Mouse (Mus musculus) layer of hippocampus, adult 11-12 months (tissue): ENCODE measurements around the gene Etnk2.
A peak's percentile ranks its signal among the peaks of the same experiment; 100 is the strongest.

Source experiments
- DNase-seq: peaks from one replicate; pipeline ENCODE4 v3.0.0; 2022; ENCODE audit warnings: low spot score

Gene Etnk2

DNA sequence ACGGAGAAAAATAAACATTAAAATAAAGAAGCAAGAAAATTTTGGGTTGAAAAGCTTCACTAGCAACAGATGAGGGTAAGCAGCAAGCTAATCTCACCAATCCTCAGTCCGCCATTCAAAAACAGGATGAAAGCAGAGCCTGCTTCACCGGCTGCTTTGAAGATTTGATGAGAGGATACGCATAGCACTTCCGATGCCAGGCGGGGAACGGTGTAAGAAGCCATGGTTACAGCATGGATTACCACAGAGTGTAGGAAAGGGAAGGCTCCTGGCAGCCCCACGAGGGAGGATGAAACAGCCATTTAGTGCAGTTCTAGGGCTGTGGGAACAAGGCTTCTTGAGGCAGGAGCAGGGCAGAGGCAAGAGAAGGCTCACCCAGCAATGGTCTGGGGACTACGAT lies 11.6 kb upstream of the Etnk2 start:
- no peak for DNase-seq

DNA sequence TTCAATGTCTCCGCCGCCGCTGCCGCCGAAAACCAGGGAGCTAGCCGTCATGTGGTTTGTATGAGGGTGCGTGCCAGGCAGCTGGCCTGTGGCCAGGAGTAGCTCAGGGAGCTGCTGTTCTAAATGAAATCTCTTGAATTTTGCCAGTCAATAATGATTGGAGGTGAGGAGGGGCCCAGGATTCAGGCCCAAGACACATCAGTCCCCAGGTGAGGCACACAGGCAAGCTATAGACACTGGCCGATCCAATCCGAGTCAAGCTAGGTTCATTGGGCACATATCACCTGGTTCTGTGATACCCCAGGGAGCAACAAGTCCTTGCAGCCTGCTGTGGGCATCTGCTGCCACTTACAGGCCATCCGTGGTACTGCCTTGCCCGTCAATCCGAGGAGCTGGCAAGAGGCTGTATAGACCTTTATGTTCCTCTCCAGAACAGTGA lies 10.0 kb upstream of the Etnk2 start:
- peak; percentile 84 for DNase-seq

DNA sequence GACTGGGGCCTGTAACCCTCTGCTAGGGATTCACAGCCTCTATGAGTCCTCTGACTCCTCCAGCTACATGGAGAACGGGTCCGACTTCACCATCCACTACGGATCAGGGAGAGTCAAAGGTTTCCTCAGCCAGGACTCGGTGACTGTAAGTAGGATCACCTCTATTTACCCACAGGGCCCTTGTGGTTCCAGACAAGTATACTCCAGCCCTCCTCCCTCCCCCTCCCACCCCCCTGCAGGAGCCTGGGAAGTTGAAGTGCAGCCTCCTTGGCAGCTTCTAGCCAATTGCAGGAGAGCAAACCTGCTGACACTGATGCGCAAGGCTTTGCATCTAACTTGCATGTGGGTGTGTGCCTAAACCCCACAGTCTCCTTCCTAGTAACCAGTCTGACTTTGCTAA lies 7.9 kb upstream of the Etnk2 start:
- DNase-seq: no peak

DNA sequence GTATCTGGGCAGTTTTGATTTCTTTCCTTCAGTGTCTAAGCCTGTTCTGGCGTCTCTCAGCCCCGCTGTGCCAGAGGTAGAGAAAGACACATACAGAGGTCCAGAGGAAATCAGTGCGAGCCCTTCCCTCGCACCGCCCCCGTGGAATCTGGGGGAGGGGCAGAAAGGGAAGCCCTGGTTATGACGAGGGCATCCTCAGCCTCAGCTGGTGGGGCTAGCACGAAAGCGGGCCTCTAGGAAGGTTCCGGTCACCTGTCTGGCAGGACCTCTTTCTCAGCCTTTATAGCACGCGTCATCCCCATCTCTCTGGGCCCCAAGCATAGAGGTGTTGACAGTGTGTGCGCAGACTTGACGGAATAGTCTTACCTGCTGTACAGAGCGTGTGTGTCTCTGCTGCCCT lies 7.5 kb upstream of the Etnk2 start:
- DNase-seq: no peak

DNA sequence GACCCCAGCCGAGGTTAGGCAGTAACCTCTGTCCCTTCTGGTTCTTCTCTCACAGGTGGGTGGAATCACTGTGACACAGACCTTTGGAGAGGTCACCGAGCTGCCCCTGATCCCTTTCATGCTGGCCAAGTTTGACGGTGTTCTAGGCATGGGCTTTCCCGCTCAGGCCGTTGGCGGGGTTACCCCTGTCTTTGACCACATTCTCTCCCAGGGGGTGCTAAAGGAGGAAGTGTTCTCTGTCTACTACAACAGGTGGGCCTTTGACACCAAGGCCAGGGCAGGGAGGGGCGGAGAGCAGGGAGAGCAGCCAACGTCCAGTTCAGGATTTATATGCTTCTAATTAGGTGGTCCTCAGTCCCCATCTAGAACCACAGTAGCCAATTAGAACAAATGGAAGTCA lies 7.0 kb upstream of the Etnk2 start:
- no peak for DNase-seq

DNA sequence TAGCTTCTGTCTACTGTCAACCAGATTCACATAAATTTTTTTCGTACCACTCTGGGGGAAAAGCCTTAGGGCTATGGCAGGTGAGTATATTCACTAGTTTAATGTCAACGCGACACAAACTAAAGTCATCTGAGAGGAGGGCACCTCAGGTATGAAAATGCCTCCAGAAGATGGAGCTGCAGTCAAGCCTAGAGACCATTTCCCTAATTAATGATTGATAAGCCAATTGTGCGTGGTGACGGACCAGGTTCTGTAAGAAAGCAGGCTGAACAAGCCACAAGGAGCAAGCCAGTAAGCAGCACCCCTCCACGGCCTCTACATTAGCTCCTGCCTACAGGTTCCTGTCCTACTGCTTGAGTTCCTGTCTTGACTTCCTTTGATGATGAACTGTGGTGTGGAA lies 2.4 kb upstream of the Etnk2 start:
- DNase-seq: no peak

DNA sequence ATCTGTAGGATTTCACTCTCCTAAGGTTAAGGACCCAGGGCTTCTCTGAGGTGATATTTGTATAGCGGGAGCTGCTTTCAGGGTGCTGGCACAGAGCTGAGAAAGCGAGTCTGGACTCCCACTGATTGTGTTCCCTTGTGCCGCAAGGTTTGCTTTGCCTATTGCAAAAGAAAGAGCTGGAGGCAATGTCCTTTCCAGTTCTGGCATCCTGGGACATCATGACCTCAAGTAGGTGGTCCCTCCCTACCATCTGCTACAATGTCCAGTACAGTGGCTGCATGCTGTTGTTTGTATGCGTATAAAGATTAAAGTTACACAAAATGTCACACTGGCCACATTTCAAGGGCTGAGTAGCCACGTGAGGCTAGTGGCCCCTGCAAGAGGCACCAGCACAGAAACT lies 1.3 kb upstream of the Etnk2 start:
- no peak for DNase-seq

DNA sequence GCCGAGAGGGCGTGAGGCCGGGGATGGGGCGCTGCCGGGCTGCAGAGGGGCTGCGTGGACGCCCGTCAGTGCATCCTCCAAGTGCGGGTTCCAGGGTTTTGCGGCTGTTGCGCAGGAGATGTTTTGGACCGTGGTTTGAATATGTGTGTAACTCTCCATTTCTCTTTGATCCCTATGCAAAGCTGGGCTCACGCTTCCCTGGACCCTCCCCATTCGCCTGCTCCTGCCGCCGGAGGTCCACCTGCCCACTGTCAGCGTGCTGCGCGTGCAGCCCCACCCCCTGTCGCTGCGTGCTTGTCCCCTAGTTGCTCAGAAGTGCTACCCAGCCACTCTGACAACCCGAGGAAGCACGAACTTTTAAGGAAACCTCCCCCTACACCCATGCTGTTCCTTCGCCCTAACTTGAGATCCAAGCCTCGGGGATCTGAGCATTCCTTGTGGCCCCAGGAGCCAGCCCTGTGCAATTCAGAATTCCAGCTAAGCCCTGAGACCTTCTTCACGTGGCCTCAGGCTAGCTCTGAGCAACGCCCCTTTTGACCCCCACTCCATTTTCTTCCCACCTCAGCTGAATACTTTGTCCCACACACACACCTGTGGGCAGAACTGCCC lies 754 bp downstream of the Etnk2 start:
- DNase-seq: no peak

DNA sequence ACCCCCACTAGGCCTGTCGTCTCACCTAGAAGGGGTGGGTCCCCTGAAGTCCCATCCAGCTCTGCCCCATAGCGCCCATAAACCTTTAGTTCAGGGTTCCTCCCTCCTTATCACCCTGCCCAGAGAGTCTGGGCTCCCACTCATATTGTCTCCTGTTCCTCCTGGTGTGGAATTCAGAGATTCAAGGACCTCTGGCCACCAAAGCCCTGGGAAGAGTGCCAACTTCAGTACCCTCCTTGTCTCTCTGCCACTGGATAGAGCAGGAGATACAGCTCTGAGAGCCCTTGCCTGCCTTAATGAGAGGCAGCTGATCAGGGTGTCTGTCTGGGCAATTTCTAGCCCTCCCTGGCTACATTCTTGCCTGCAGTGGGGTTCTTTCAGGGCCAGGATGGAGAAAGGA lies 1.5 kb downstream of the Etnk2 start:
- no peak for DNase-seq

DNA sequence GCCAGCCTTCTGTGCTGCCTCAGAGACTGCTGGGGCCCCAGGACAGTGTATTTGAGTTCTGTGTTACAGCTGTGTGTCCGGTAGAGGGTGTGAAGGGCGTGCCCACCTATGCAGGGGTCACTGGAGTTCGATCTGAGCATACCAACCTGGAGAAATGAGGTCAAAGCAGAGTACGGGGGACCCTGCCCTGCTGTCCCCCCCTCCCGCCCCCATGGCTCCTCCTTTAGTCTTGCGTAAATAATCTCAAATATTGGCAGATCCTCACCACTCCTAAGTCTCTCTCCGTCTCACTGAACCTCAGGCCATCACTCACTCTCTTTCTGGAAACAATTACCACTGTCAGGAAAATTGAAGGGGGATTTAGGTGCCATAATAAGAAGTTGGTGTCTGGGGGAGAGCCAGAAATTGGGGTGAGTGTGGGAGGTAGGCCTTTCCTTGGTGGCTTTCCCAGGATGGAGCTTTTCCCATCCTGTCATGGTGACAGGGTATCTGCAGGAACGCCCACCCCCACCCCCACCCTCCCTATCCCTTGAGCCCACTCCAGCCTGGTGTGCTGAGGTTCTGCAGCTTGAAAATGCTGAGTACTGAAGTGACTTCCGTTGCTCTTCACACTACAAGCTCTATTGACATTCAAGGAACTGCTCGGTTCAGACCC lies 3.7 kb downstream of the Etnk2 start:
- DNase-seq: no peak

DNA sequence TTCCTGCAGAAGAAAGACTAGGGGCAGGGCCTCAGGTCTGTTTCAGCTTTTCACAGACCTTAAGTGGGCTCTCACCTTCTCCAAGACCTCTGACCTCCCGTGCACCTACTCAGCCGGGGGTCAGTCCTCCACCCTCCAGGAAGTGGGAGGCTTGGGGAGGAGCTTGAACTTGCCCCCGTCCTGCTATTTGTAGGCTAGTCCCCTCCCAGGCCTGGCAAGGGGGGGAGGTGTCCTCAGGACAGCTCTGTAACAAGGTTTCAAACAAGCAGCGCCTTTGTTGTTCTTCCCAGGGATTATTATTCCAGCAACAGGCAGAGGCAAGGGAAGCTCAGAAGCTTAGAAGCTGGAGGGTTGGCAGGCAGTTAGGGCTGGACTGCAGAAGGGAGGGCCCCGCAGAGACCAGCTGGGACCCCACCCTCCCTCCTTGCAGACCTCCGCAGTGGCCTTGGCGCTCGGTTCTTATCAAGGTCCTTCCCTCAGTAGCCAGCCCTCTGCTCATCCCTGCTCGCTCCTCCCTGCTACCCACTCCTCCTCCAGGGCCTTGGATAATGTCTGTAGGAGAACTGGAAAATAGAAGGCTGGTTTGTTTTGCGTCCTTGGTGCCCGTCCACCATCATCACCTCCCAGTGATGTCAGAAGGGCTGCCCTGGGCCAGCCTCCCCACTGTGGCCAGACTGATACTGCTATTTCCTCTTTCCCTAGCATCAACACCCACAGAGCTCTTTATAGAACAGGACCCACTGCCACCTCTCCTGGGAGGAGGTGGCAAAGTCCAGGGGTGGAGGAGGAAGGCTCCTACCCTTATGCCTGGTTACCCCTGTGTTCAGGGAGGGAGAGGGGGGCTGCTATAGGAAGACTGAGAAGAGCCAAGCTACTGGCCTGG lies 4.5 kb downstream of the Etnk2 start:
- no peak for DNase-seq

DNA sequence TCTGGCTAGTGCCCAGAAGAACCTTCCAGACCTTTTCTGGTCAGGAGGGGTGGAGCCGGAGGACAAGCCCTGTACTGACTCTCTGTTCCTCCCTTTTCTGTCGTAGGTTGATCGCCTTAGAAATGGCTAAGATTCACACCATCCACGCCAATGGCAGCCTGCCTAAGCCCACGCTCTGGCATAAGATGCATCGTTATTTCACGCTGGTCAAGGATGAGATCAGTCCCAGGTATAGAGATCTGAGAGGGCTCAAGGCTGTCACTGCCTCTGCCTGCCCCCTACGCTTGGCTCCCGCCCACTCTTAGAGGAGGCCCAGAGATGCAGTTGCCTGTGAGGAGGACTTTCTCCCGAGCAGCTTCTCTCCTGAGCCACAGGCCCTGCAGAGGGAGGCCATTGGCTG lies 5.3 kb downstream of the Etnk2 start:
- DNase-seq: no peak

DNA sequence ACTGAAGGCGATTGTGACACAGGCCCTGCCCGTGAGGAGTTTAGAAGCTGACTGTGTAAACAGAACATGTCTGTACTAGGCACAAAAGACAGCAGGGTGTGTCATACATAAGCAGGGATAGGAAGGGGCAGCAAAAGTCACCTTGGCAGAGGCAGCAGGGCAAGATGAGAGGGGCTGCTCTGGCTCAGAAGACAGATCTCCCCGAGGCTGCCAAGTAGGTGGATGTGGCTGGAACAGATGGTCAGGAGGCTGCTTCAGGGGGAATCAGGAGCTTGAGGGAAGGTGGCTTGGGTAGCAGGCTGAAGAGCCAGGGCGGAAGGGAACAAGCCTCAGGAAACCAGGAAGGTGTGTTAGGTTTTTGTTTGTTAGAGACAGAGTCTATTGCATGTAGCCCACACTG lies 7.0 kb downstream of the Etnk2 start:
- DNase-seq: no peak

DNA sequence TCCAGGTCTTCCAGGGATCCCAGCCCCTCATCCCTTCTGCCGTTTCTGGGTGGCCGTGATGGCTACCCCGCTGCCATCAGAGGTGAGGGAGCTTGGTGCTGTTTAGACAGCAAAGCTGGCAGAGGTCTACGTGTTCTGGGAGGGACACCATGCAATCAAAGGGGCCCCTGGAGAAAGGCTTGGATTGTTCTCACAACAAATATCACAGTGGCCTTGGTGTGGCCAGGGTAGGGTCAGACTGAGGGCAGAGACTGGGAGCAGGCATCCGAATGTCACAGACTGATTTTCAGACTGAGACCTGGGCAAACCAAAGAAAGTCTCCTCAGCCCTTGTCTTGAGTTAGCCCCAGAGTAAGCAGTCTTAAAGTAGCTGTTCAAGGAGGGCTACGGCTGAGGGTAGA lies 8.1 kb downstream of the Etnk2 start:
- DNase-seq: no peak

DNA sequence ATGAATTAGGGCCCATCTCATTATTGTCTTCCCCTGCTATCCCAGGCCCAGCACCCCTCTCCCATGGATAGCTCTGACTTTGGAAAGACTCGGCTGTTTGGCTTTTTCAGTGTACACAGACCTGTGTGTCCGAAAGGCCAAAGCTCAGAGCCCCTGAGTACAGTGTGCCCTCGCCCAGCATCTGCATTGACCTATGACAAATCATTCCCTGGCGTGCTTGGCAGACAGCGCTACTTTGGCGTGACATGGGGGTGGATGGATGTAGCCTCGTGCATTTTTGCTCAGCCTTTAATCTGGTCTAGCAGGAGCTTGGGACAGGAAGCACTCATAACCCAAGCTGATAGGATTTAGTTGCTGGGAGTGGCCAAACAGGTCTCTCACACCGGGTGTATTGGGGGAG lies 8.7 kb downstream of the Etnk2 start:
- no peak for DNase-seq

DNA sequence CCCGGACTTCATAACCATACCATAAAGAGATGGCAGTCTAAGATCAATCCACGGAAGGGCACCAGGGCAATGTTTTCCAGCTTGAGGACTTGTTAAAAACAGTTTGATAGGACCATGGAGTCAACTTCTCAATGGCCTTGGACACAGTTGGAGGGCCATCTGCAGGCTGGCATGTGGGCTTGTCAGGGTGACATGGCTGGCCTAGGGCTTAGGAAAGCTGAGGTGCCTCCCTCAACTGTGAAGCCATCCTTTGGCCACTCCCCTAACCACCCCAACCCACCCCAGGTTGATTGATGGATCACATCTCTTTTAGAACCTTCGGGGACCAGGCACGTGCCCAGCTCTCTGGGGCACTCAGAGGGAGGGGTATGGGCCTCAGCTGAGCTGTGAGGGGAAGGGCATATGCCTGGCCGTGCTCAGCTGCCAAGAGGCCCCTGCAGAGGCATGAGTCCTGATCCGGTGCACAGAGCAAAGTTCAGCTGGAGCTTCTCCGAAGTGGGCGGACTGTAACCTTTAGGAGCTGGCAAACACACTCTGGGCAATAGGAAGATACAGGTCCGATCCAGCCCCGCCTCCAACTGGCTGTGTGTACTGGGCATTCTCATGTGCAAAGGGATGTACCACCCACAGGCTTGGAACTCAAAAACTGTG lies 12.4 kb downstream of the Etnk2 start:
- no peak for DNase-seq

DNA sequence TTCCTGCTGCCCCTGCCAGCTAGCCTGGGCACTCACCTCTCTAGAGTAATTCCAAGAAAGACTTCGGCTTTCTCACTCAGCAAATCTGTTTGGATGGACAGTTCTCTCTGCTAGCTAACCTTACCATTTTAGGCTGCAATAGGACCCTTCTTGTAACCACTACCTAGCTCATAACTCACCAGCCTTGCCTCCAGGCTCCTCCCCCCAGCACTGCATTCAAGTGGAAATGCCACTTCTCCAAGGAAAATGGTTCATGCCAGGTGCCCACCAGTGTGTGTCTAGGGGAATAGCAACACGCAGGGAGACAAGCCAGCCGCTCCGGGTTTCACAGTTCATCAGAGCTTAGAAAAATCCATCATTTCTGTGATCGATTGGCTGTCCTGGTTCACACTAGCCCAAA lies 14.2 kb downstream of the Etnk2 start:
- no peak for DNase-seq

DNA sequence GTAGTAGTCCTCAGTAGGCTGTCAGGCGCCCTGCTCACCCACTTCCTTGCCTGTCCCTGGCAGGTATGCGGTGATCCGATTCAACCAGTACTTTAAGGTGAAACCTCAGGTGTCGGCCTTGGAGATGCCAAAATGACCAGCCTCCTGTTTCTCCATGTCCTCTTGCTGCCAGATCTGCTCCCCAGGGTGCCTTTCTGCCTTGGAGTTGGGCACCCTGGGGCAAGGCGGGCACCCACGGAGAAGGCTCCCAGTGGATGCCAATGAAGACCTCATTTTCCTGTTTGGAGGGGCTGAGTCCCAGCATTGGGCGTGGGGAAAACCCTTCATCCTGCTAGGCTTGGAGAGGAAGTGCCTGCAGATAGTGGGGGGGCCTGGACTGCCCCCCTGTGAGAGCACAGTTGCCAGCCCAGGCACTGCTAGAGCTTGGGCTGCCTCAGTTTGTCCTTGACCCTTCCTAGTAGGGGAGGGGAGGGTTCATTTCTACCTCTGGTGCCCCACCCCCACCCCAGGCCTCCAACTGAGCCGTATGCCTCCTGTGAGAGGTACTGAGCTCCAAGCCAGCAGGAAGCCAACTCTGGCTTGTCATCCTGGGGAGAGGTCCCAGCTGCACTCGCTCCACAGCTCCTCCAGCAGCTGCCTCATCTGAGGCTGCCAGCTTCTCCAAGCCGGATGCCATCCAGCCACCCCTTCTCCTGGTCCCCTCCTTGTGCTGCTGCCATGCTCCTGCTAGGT lies 16.0 kb downstream of the Etnk2 start:
- no peak for DNase-seq

DNA sequence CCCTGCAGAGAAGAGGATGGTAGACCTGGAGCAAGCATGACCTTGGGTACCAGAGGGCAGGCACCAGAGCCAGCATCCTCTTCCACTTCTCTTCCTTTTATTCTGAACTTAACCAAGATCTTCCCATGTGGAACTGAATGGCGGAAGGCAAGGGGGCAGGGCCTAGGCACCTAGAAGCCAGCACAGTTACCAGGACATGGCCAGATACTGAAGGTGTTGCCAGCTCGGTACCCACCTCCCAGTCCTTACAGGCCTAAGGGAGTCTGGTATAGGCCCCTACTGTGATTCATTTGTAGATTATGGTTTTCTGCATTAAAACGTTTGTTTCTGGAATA lies 16.6 kb downstream of the Etnk2 start:
- no peak for DNase-seq

DNA sequence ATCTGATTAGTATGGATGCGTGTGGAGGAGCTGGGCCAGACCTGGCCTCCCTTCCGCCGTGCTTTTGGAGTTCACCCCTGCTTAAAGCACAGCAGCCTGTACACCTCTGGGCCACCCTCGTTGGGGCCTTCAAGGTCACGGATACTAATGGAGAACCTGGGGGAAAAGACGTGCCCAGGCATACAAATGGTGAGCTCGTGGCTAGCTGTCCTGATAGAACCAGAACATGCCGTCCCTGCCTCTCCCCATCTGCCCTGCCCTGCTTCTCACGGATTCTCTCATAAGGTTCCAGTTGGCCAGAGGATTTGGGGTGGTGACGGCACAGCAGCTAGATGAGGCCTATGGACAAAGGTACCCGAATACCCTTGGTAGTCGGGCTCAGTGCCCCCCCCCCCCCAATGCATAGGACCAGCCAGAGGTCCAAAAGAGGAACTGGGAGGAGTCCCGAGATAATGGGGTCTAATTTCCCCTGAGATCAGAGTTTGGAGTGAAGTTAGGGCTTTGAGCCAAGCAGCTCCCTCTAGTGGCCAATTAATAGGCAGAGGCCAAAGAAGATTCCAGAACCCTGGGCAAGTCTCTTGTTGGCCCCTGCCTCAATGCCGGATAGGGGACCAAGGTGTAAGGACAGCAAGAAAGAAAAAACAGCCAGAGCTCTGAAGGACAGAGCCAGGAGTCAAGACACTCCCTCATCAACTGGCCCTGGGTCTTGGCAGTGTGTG lies 17.1 kb downstream of the Etnk2 start:
- no peak for DNase-seq

DNA sequence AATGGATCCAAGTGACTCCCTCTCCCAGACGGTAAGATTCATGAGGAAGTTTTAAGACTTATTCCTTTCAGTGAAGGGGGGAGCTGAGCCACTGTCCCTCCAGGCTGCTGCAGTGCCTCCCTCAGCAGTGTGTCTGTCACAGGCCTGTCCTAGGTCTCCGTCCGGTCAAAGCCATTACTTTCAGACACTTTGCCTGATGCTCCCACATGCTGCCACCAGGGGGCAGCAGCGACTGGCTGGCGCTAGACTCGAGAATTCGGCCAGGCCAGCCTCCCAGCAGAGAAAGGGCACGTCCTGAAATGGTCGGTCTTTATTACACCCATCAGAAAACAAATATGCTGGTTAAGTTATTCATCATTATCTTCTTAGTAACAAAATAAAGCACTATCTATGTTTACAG lies 18.6 kb downstream of the Etnk2 start:
- DNase-seq: no peak
